Mouse (Mus musculus): ENCODE measurements around the gene Pex5. TPM values are rescaled to one million over a fixed set of nuclear protein-coding genes. Genes with fewer than 3 reads are reported as not detected.
A peak's percentile ranks its signal among the peaks of the same experiment; 100 is the strongest.

Pex5 gene
- 50.1 and 63.8 TPM in 2 replicates for polyA plus RNA-seq (2014; fragmentation: Nextera tagmentation; extraction: Ambion mirVana)

- peak within 1 kb of the TSS; percentile 94 for H3K4me3 ChIP-seq (ENCODE audit: low read depth, low read length)
- ATAC-seq (ENCODE audit: low read depth), result peak; percentile 97
- H3K27ac ChIP-seq (ENCODE audit: low read depth, low read length), result peak within 1 kb of the TSS; percentile 75
- no peaks in the 10 kb centered on the region for H3K36me3 ChIP-seq (ENCODE audit: control insufficient read depth, insufficient read depth, low read length)
- H3K27me3 ChIP-seq (ENCODE audit: control insufficient read depth, insufficient read depth, low read length), result no peaks in the 10 kb centered on the region
- H3K4me2 ChIP-seq (ENCODE audit: low read depth, low read length), result peak within 1 kb of the TSS; percentile 68
- peak within 1 kb of the TSS; percentile 83 for H3K9ac ChIP-seq (replicated peaks; ENCODE audit: low read depth, low read length)
- peaks cover 10% of the 10 kb centered on the region for H3K4me1 ChIP-seq (ENCODE audit: control insufficient read depth, insufficient read depth, low read length)
- H3K9me3 ChIP-seq (ENCODE audit: control insufficient read depth, low read length), result no peaks in the 10 kb centered on the region
- 1% methylated on average over 32 of the region's 36 CpGs for WGBS
Measured at GRCm38 (mm10) chr6:124414927-124415325, at the start of gene Pex5. Gene Pex5 (minus strand): TSS chr6:124415067.

DNA sequence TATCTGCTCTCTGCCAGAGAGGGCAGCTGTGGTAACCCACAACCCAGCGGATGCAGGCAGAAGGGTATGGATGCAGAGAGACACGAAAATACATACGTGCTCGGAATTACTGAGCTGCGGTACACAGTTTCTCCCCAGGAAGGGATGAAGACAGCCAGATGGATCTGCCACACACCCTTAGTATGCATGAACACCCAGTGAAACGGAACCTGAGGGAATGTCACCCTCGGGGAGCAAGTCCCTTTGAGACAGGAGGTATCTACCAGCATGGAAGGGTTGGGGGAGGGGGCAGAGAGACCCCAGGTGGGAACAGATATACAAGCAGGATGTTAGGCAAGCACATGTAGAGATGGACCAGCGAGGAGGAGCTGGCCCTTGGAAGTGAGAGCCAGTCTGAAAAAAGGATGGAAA is 49.0 kb upstream of the Pex5 start:
- Histone ChIP-seq H3K4me1 (ENCODE audit: control insufficient read depth, insufficient read depth, low read length) (peaks cover 13% of the 10 kb centered on the region), H3K9me3 (ENCODE audit: control insufficient read depth, low read length) (no peaks in the 10 kb centered on the region), H3K4me3 (ENCODE audit: low read depth, low read length) (peak overlapping the region; percentile 51), H3K27me3 (ENCODE audit: control insufficient read depth, insufficient read depth, low read length) (no peaks in the 10 kb centered on the region), H3K9ac (replicated peaks; ENCODE audit: low read depth, low read length) (peak overlapping the region; percentile 70), H3K36me3 (ENCODE audit: control insufficient read depth, insufficient read depth, low read length) (no peaks in the 10 kb centered on the region), H3K4me2 (ENCODE audit: low read depth, low read length) (peak overlapping the region; percentile 55), H3K27ac (ENCODE audit: low read depth, low read length) (peak overlapping the region; percentile 86)
- WGBS, result 9% methylated on average over 8 of the region's 8 CpGs
- ATAC-seq (ENCODE audit: low read depth), result peak; percentile 50

GRCm38 (mm10) chr6:124459388-124459787 is 44.5 kb upstream of the Pex5 start:
- H3K36me3 ChIP-seq (ENCODE audit: control insufficient read depth, insufficient read depth, low read length), result peaks cover 3% of the 10 kb centered on the region; the same call in 1 of the 2 replicates
- no peaks in the 10 kb centered on the region for H3K27me3 ChIP-seq (ENCODE audit: control insufficient read depth, insufficient read depth, low read length)
- H3K4me3 ChIP-seq (ENCODE audit: low read depth, low read length), result no peak overlapping the region
- WGBS, result 92% methylated on average over 4 of the region's 4 CpGs
- H3K4me1 ChIP-seq (ENCODE audit: control insufficient read depth, insufficient read depth, low read length), result peaks cover 8% of the 10 kb centered on the region; the same call in 1 of the 2 replicates
- no peak overlapping the region for H3K27ac ChIP-seq (ENCODE audit: low read depth, low read length)
- H3K4me2 ChIP-seq (ENCODE audit: low read depth, low read length), result no peak overlapping the region
- no peak for ATAC-seq (ENCODE audit: low read depth)
- no peak overlapping the region for H3K9ac ChIP-seq (replicated peaks; ENCODE audit: low read depth, low read length)
- H3K9me3 ChIP-seq (ENCODE audit: control insufficient read depth, low read length), result no peaks in the 10 kb centered on the region

- 91% methylated on average over 11 of the region's 11 CpGs for WGBS
- no peak for ATAC-seq (ENCODE audit: low read depth)
- Histone ChIP-seq H3K4me3 (ENCODE audit: low read depth, low read length) (no peak overlapping the region), H3K27me3 (ENCODE audit: control insufficient read depth, insufficient read depth, low read length) (no peaks in the 10 kb centered on the region), H3K9me3 (ENCODE audit: control insufficient read depth, low read length) (no peaks in the 10 kb centered on the region), H3K36me3 (ENCODE audit: control insufficient read depth, insufficient read depth, low read length) (peaks cover 3% of the 10 kb centered on the region; the same call in 1 of the 2 replicates), H3K4me2 (ENCODE audit: low read depth, low read length) (no peak overlapping the region), H3K9ac (replicated peaks; ENCODE audit: low read depth, low read length) (no peak overlapping the region), H3K4me1 (ENCODE audit: control insufficient read depth, insufficient read depth, low read length) (peaks cover 8% of the 10 kb centered on the region; the same call in 1 of the 2 replicates), H3K27ac (ENCODE audit: low read depth, low read length) (no peak overlapping the region)
Measured at GRCm38 (mm10) chr6:124458505-124458904, 43.6 kb upstream of the Pex5 start.

DNA sequence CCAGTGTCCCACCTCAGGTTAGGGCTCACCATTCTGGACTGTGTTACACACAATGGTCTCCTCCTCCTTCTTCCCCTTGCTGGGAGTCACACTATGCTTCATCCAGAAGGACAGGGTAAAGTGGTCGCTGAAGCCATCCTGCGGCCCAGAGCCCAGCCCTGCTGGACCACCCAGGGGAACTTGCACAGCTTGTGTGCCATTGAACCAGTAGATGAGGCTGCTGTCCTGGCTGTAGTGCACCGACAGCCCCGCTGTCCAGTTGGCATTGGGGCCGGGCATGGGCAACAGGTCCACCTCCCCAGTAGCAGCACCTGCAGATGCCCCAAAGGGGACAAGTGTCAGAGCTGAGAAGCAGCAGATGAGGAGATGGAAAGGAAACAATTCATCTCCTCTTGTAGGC is 43.0 kb upstream of the Pex5 start:
- Histone ChIP-seq H3K9ac (replicated peaks; ENCODE audit: low read depth, low read length) (no peak overlapping the region), H3K36me3 (ENCODE audit: control insufficient read depth, insufficient read depth, low read length) (peaks cover 3% of the 10 kb centered on the region; the same call in 1 of the 2 replicates), H3K4me3 (ENCODE audit: low read depth, low read length) (no peak overlapping the region), H3K27me3 (ENCODE audit: control insufficient read depth, insufficient read depth, low read length) (no peaks in the 10 kb centered on the region), H3K27ac (ENCODE audit: low read depth, low read length) (no peak overlapping the region), H3K9me3 (ENCODE audit: control insufficient read depth, low read length) (no peaks in the 10 kb centered on the region), H3K4me2 (ENCODE audit: low read depth, low read length) (no peak overlapping the region), H3K4me1 (ENCODE audit: control insufficient read depth, insufficient read depth, low read length) (peaks cover 2% of the 10 kb centered on the region; the same call in 1 of the 2 replicates)
- WGBS, result 93% methylated on average over 5 of the region's 5 CpGs
- ATAC-seq (ENCODE audit: low read depth), result no peak

DNA sequence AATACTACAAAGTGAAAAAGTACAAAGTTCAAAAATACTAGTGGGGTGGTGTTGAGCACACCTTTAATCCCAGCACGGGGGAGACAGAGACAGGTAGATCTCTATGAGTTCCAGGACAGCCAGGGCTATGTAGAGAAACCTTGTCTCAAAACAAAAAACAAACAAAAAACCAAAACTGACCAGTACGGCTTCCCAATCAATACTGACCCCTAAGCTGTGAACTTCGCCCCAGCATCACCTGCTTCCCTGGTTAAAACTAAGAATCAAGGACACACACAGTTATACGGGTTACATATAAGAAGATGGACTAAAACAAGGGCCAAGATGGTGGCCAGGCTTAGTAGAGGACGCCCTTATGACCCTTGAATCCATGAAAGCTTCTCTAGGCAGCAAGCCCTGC is 41.4 kb upstream of the Pex5 start:
- Histone ChIP-seq H3K4me2 (ENCODE audit: low read depth, low read length) (no peak overlapping the region), H3K4me1 (ENCODE audit: control insufficient read depth, insufficient read depth, low read length) (no peaks in the 10 kb centered on the region), H3K9ac (replicated peaks; ENCODE audit: low read depth, low read length) (no peak overlapping the region), H3K27me3 (ENCODE audit: control insufficient read depth, insufficient read depth, low read length) (no peaks in the 10 kb centered on the region), H3K27ac (ENCODE audit: low read depth, low read length) (no peak overlapping the region), H3K9me3 (ENCODE audit: control insufficient read depth, low read length) (no peaks in the 10 kb centered on the region), H3K36me3 (ENCODE audit: control insufficient read depth, insufficient read depth, low read length) (peaks cover 8% of the 10 kb centered on the region; the same call in 1 of the 2 replicates), H3K4me3 (ENCODE audit: low read depth, low read length) (no peak overlapping the region)
- WGBS, result 92% methylated on average over 5 of the region's 5 CpGs
- ATAC-seq (ENCODE audit: low read depth), result no peak

GRCm38 (mm10) chr6:124453756-124454155 is 38.9 kb upstream of the Pex5 start:
- no peak overlapping the region for H3K27ac ChIP-seq (ENCODE audit: low read depth, low read length)
- no peak overlapping the region for H3K4me3 ChIP-seq (ENCODE audit: low read depth, low read length)
- H3K36me3 ChIP-seq (ENCODE audit: control insufficient read depth, insufficient read depth, low read length), result peaks cover 20% of the 10 kb centered on the region; the same call in 1 of the 2 replicates
- H3K9ac ChIP-seq (replicated peaks; ENCODE audit: low read depth, low read length), result no peak overlapping the region
- ATAC-seq (ENCODE audit: low read depth), result no peak
- no peaks in the 10 kb centered on the region for H3K4me1 ChIP-seq (ENCODE audit: control insufficient read depth, insufficient read depth, low read length)
- no peaks in the 10 kb centered on the region for H3K9me3 ChIP-seq (ENCODE audit: control insufficient read depth, low read length)
- 39% methylated on average over 4 of the region's 4 CpGs for WGBS
- H3K27me3 ChIP-seq (ENCODE audit: control insufficient read depth, insufficient read depth, low read length), result no peaks in the 10 kb centered on the region
- no peak overlapping the region for H3K4me2 ChIP-seq (ENCODE audit: low read depth, low read length)

GRCm38 (mm10) chr6:124451995-124452394 is 37.1 kb upstream of the Pex5 start:
- no peaks in the 10 kb centered on the region for H3K27me3 ChIP-seq (ENCODE audit: control insufficient read depth, insufficient read depth, low read length)
- ATAC-seq (ENCODE audit: low read depth), result no peak; the same call in 1 of the 2 replicates
- H3K27ac ChIP-seq (ENCODE audit: low read depth, low read length), result no peak overlapping the region
- no peaks in the 10 kb centered on the region for H3K4me1 ChIP-seq (ENCODE audit: control insufficient read depth, insufficient read depth, low read length)
- H3K4me2 ChIP-seq (ENCODE audit: low read depth, low read length), result no peak overlapping the region
- no peak overlapping the region for H3K4me3 ChIP-seq (ENCODE audit: low read depth, low read length)
- WGBS, result 70% methylated on average over 3 of the region's 3 CpGs
- H3K36me3 ChIP-seq (ENCODE audit: control insufficient read depth, insufficient read depth, low read length), result peaks cover 17% of the 10 kb centered on the region; the same call in 1 of the 2 replicates
- no peaks in the 10 kb centered on the region for H3K9me3 ChIP-seq (ENCODE audit: control insufficient read depth, low read length)
- H3K9ac ChIP-seq (replicated peaks; ENCODE audit: low read depth, low read length), result no peak overlapping the region

GRCm38 (mm10) chr6:124449668-124450383 is 35.0 kb upstream of the Pex5 start:
- H3K4me2 ChIP-seq (ENCODE audit: low read depth, low read length), result no peak overlapping the region
- peaks cover 17% of the 10 kb centered on the region; the same call in 1 of the 2 replicates for H3K36me3 ChIP-seq (ENCODE audit: control insufficient read depth, insufficient read depth, low read length)
- no peaks in the 10 kb centered on the region for H3K27me3 ChIP-seq (ENCODE audit: control insufficient read depth, insufficient read depth, low read length)
- no peaks in the 10 kb centered on the region for H3K4me1 ChIP-seq (ENCODE audit: control insufficient read depth, insufficient read depth, low read length)
- WGBS, result 88% methylated on average over 18 of the region's 18 CpGs
- no peak overlapping the region for H3K9ac ChIP-seq (replicated peaks; ENCODE audit: low read depth, low read length)
- no peak for ATAC-seq (ENCODE audit: low read depth)
- H3K27ac ChIP-seq (ENCODE audit: low read depth, low read length), result no peak overlapping the region
- no peaks in the 10 kb centered on the region for H3K9me3 ChIP-seq (ENCODE audit: control insufficient read depth, low read length)
- H3K4me3 ChIP-seq (ENCODE audit: low read depth, low read length), result no peak overlapping the region

Measured in neural tube, embryonic 14.5 days (tissue).